Mouse (Mus musculus): ENCODE results near the gene Gabrr3.

- TF ChIP-seq CTCF (IDR thresholded peaks at IDR 0.05; ENCODE audit: extremely low read depth, insufficient read depth, low read length) (no peak), POLR2A (IDR thresholded peaks at IDR 0.05; ENCODE audit: extremely low read depth, insufficient read depth, low read length) (no peak)
Observed at GRCm38 (mm10) chr16:59472546-59472945, 65.4 kb downstream of the Gabrr3 start.
